Mouse (Mus musculus): ENCODE results near the gene Smc3.
"Not testable (repeated sequence)": the region's sequence is repeated elsewhere in the genome, so short reads cannot be mapped to it uniquely, and the experiment has no call there.

Gene Smc3

DNA sequence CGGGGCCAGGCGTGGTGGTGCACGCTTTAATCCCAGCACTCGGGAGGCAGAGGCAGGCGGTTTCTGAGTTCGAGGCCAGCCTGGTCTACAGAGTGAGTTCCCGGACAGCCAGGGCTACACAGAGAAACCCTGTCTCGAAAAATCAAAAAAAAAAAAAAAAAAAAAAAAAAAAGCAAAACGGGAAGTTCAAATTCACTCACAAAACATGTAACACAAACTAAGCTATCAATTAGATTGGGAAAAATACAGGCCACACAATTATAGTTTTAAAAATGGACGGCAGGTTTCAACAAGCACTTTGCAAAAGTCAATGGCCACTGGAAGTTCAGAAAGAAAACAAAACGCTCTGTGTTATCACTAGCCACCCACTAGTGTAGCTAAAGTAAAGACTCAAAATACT, 56.2 kb downstream of the Smc3 start:
- DNase-seq (ENCODE audit: low spot score), result not testable (repeated sequence)

DNA sequence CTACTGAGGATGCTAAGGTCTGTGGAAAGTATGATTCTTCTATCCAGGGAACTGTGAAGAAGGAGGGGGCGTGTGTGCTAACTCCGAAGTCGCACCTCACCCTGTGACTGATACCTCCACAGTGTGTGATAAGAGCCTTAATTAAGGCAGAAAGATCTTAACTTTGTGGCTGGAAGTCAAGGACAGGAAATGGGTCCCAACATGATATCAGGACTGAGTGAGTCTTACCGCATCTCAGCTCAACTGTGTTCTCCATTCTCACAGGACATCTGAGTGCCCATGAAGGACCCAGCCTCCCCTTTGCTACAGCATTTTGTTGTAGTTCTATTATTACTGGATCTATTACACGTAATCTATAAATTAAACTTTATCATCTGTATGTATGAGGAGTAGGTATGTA, 57.2 kb downstream of the Smc3 start:
- DNase-seq (ENCODE audit: low spot score), result no peak

DNA sequence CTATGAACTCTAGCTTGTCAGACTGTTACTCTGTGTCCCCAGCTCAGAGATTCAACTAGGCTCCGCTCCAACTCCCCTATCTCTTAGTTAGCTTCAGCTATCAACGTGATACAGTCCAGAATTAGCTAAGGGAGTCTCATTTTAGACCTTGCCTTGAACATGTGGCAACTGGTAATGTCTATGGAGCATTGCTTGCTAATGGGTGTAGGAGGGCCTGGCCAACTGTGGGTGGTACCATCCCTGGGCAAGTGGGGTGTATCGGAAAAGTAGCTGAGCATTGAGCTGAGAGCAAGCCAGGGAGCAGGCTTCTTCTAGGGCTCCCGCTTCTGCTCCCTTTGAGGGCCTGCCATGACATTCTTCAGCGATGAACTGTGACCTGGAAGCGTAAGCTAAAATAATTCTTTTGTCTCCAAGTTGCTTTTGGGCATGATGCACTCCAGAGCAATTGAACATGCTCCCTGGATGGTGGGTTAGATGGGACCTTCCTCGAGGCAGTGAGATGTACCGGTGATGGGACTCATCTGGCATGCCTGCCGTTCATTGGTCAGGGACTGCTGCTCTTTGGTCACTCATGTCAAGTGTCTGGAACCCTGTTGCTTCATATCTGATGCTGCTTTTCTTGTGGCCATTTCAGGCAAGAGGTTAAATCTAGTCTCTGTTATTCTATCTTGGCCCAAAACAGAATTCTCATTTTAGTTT, 60.7 kb downstream of the Smc3 start:
- DNase-seq (ENCODE audit: low spot score), result no peak

DNA sequence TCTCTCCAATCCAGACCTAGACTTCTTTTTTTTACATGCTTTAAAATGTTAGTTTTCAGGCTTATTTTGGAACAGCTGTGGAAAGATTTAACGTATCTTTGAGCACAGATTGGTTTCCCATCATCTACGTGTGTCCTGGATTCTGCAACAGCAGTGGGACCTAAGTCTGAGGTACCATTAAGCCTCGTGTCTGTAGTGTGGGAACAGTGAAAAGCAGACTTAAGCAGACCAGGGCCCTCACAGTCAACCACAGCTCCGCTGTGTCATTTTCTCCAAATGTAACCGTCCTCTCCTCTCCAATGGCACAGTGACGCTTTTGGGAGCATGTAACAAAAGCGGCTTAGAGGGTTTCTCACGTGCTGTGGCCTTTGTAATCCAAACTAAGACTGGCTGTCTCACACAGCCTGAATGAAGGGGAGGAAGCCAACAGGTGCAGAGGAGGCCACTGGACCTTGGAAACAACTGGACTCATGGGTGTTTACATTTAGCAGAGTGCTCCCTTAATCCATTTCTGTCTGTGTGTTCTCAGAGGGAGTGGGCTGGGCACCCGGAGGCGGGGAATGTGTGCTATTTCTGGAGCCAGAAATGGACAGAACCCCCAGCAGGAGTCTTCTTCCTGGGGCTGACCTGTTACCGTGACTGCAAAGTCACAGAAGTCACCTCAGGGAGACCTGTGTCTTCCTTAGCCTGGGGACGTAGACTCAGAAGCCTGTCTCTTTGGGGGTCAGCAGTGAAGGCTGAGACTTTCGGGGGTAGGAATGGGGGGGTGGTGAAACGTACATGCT, 61.9 kb downstream of the Smc3 start:
- DNase-seq (ENCODE audit: low spot score), result no peak

DNA sequence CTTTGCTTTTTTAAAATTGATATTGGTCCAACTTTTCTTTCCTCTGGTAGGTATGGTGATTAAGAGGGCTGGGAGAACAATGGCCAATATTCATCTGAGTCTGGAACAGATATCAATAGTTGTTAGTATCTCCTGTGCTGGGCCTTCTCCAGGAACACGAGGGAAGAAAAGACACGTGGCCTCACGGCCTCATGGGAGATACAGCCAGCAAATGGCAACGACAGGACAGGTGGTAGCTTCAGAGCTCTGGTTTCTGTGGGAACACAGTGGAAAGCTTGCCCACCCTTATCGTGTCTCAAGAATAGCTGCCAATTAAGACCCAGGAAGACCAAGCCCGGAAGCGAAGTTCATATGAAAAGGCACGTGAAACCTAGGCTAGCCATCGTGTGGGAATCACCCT, 64.6 kb downstream of the Smc3 start:
- no peak for DNase-seq (ENCODE audit: low spot score)

DNA sequence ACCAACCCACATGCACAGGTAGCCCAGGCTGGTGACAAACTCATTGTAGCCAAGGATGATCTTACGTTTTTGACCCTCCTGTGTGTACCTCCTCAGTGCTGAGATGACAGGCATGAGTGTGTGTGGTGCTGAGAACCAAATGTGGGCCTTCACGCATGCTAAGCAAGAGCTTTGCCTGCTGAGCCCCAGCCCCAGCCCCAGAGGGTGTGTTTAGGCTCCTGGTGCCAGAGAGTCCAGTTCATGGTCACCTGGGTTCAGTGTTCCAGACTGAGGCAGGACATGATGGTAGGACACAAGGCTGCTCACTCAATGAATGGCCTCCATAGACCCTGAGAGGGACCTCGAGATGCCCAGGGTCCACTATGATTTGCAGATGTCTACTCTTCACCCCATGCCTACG, 65.2 kb downstream of the Smc3 start:
- no peak for DNase-seq (ENCODE audit: low spot score)

DNA sequence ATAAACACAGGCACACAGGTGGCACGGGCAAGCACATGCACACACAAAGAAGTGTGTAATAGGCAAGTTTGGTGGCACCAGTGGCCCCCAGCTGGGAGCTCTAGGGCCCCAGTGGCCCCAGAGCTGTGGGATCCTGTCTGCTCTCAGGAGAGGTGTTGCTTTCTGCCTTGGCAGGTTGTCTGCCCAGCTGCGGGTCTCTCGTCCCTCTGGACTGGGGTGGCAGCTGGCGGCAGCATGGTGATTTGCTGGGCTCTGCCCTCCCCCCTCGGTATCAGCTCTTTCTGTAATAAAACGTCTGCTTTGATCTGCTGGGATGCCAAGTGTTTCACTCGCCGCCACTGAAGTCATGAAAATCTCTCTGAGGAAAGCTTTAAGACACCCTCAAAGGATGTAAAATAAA, 66.5 kb downstream of the Smc3 start:
- no peak for DNase-seq (ENCODE audit: low spot score)

DNA sequence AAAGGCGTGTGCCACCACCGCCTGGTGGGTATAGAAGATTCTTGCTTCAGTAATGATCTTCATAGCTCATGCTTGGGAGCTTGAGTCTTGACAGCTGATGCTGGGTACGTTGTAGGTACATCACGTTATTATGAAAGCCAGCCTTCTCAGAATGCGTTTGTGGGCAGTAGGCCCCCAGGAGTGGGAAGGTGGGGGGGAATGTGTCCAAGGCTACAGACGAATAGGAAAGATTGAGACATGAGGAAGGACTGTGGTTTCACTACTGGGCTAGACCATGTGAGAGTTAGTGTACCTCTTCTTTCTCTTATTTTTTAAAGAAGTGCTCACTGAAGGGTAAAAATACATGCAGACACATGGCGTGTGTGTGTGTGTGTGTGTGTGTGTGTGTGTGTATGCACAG, 68.6 kb downstream of the Smc3 start:
- DNase-seq (ENCODE audit: low spot score), result no peak

DNA sequence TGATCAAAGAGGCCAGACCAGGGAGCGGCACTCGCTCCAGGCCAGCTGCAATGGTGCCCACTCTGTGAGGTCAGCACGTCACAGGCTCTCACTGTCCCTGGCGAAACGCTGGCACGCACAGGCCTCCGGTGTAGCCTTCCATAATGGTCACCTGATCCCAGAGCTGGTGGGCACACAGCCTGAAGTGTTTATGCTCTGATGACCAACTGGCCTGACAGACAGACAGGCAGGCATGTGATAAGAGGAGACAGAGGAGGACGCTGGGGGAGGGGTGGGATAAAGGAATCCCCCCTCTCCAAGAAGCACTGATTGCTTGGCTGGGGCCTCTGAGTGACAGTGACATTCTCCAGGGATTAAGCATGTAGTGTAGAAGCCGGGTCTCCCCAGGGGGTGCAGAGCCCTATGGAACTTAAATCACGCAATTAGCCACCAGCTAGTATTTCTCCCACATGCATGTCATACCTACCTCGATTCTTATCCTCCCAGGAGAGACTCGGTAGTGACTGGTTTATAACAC, 70.5 kb downstream of the Smc3 start:
- DNase-seq (ENCODE audit: low spot score), result no peak

DNA sequence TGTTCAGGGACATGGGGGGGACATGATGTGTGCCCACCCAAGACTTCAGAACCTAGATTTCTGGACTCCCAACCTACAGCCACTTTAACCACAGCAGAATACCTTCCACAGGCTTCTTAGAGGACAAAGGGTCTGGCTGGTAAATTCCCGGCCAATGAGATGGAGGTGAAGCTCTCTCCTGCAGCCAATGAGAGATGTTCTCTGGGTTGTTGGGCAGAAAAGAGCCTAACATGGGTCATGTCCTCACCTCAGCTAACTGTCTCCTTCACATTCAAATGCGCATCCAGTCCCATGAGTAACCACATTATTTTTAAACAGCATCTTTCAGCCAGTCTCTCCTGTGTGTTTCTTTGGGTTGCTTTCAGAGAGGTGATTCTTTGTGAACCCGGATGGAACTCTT, 71.2 kb downstream of the Smc3 start:
- no peak for DNase-seq (ENCODE audit: low spot score)

DNA sequence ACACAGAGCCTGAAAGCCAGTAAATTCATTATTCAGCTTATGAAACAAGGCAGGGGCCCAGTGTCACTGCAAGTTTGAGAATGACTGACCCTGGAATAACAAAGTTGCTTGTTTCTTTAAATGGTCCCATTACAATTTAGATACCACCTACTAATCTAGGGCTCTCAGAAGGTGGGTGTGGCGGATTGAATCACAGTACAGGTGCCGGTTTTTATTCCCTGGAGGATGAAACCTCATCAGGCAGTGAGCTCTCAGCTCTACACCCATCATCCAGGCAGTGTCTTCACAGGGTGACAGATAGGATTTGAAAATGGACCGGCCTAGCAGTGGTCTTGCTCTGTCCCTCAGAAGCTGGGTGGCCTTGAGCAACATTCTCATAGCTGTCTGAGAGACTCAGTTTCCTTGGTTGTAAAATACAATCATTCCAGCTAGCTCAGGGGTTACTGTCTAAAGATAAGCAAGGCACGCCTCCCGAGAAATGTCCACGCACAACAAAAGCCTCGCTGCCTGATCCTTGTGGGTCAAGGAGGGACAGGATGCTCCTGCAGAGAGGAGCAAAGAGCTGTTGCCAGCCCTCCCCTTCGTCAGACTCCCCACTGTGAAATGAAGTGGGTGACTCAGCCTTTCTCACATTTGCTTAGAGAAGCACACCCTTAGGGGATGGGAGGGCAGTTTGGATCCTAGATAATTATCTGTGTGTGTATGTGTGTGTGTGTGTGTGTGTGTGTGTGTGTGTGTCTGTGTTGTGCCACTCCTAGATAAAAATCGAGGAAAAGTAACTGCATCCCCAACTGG, 74.1 kb downstream of the Smc3 start:
- peak; percentile 63 for DNase-seq (ENCODE audit: low spot score)

DNA sequence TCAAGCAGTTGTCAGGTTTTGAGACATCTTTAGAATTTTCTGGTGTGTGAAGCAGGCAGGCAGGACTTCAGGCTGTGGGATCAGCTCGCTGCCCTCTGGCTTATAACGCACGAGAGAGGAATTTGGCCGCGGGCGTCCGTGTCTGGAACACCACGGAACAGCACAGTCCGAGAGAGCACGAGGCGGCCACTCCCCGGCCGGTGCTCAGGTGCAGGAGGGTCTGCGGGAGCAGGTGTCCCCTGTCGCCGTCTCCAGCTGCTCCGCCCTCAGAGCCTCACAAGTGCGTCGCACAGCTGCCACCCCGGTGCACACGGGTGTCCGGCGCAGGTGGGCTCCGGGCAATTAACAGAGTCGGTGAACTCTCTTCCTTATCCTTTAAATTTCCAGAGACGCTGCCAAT, 76.0 kb downstream of the Smc3 start:
- no peak for DNase-seq (ENCODE audit: low spot score)

DNA sequence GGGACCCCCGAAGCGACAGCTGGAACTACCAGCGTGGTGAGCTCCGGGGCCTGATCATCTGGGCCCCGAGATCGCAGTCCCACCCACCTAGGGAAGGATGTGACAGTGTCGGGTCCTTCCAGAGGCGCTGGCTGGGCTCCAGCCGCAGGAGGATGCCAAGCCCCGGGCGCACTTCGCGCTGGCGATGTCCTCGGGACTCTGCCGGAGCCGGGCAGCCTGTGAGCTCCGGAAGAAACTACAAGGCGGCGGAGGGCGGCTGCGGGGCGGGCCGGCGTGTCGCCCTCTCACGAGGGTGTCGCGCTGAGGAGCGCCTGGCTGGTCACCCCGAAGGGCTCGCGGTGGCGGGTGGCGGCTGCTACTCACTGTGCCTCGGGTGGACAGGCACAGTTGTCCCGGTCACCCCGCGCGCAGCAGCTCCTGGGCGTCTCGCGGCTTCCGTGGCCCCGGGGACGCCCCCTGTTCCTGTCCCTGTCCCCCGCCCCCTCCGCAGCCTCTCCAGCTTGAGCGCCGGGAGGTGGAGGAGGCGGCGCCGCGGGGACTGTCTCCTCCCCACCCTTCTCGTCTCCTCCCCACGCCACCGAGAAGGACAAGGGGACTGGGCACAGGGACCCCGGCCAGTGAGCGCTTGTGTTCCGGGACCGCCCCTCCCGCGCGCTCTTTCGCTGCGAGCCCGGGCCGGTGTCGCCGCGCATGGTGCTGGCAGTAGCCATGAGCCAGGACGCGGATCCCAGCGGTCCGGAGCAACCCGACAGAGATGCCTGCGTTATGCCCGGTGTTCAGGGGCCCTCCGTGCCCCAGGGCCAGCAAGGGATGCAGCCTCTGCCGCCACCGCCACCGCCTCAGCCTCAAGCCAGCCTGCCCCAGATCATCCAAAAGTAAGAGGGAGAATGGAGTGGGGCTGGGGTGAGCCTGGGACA, 76.8 kb downstream of the Smc3 start, which contains the start of gene Rbm20:
Gene Rbm20 (plus strand): TSS at position 589 of the 917 bp plus-strand sequence.
- DNase-seq (ENCODE audit: low spot score), result no peak

DNA sequence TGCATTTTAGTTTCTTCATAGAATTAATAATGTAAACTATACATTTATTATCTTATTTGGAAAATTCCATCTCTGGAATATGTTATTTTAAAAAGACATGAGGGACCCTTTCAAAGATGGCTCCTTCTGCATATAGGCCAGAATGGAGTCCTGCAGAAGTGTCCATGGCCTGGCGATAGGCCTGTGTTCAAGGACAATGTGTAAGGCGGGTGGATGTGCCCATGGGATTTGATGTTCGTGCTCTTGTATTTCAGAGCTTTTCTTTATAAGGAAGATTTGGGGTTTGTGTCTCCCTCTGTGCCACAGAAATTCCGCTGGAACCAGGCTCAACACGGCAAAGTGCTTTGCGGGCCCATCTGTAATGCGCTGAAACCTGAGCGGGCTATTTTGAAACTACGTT, 79.0 kb downstream of the Smc3 start:
- DNase-seq (ENCODE audit: low spot score), result no peak

DNA sequence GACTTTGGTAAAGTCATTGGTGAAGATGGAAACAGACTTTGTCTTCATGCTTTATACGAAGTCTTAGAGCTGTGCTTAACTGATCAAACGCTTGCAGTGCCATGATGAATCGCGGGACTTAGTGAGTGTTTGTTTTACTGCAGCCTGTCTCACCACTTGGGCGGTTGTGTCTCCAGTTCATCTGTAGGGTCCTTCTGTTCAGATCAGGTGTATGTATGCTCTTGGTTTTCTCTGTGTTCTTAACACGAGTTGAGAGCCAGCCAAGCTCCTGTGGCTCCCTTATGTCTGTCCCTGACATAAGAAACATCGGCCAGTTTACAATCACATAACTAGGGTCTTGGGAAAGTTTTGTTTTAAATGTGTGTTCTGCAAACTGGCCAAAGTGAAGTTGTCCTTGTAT, 79.8 kb downstream of the Smc3 start:
- no peak for DNase-seq (ENCODE audit: low spot score)

DNA sequence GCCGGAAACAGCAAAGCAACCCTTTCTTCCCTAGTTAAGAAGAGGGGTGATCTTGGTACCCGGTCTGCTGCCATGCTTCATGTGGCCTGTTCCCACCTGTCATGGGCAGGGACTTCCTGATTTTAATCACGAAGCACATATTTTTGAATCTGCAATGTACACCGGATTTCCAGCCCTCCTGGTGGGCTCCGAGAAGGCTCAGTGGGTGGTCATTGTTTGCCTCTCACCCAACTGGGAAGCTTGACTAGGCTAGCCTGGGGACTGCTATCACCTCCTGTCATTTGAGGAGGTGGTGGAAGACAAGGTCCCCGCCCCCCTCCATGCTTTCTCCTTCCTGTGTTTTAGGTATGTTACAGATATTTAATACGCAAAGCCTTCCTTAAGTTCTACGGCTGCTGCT, 82.2 kb downstream of the Smc3 start:
- no peak for DNase-seq (ENCODE audit: low spot score)

DNA sequence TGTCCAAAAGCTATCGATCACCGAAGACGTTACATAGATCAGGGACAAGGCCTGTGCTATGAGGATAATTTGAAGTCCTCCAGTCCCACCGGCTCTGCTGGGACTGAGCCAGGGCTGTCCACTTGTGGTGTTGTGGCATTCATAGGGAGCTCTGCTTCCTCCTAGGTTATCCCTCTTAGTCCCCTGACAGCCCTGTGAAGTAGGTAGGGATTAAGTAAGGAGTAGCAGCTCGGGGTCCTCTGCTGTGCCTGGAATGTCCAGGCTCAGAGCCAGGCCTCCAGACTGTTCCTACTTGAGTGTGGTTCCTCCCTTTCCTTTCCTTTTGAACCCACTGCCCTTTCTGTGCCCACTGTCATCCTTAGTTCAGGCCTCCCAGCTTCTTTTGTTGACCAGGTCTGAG, 87.4 kb downstream of the Smc3 start:
- no peak for DNase-seq (ENCODE audit: low spot score)

DNA sequence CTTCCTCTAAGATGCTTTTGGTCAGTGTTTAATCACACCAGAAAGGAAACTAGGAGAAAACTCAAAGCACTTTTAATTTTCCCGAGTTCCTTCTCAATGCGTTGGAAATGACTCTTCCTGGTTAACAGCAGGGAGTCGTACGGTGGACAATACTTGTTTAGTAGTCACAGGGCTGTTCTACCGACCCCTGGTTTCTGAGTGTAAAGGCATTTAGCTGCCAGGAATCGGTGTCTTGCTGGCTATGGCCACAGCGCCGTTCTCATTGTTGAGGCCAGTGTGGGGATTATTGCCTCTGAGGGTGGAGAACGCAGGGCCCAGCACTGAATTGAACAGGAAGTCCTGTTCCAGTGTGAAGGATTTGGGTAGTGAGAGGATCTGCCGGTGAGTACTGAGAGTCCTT, 90.6 kb downstream of the Smc3 start:
- DNase-seq (ENCODE audit: low spot score), result no peak

DNA sequence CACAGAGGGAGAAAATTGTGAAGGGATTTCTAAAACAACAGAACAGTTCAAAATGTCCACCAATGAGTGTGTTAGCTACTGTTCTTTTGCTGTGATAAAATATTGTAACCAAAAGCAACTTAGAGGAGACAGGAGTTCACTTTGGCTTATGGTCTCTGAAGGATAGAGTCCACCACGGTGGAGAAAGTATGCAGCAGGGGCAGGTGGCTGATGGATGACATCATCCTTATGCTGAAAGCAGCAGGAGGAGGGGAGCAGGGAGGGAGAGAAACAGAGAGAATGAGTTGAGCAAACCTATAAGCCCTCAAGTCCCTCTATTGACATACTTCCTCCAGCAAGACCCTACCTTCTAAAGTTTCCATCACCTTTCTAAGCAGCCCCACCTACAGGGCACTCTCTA, 93.8 kb downstream of the Smc3 start:
- DNase-seq (ENCODE audit: low spot score), result no peak
